Mouse (Mus musculus) adrenal gland (tissue): ENCODE results near the gene Ccnd3.

Experiments
- intact Hi-C: fragments of 180-260 bp; cut with DNase I; formaldehyde crosslinking; loops from one replicate; pipeline ENCODE4 v1.15.1; 2025
- long read RNA-seq, 2 experiments: library from polyadenylated mRNA; unstranded; transcript quantifications; one replicate each; pipeline ENCODE4 v2.0.0; 2020; ENCODE audit warnings: borderline replicate concordance in 1 of 2; ENCODE audit not compliant: insufficient replicate concordance in 1 of 2

Ccnd3 gene
- long read RNA-seq, experiment 1, transcript Ccnd3-208 (4 exons, 931 nt): minor isoform, 6 of 365 reads
- long read RNA-seq, experiment 1, transcript Ccnd3-205 (5 exons, 1,977 nt): major isoform, 326 of 365 reads
- long read RNA-seq, experiment 1, partial matches to known transcripts: 6 of 365 reads
- long read RNA-seq, experiment 1, other reads (novel, unspliced or antisense): 23 of 365 reads
- long read RNA-seq, experiment 2, transcript Ccnd3-205 (5 exons, 1,977 nt): major isoform, 223 of 256 reads
- long read RNA-seq, experiment 2, partial matches to known transcripts: 10 of 256 reads
- long read RNA-seq, experiment 2, other reads (novel, unspliced or antisense): 16 of 256 reads

GRCm38 (mm10) chr17:47504941-47505346 lies at the start of gene Ccnd3:
Gene Ccnd3, plus strand, starts transcription at chr17:47505051.
- intact Hi-C loops: loop anchor here (5.0 kb wide), 1 partner anchor 182 kb away; the partner anchor contains the start of genes Frs3 and Tomm6

DNA sequence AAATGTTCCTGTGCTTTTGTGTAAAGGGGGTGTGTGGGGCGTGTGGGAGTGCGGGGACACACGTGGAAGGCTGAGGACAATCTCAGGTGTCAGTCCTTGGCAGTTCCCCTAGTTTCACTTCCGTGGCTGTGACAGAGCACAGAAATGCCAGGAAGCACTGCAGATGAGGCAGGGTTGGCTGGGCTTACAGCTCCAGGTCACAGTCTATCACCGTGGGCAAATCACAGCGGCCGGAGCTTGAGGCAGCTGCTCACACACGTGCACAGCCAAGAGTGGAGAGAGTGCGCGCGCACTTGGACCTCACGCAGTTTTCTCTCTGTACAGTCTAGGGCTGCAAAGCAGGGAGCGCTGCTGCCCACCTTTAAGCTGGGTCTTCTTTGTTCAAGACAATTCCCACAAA lies 46.5 kb upstream of the Ccnd3 start:
- intact Hi-C loops: no loop called here

- intact Hi-C loops: no loop called here
These were observed 45.9 kb upstream of the Ccnd3 start for GRCm38 (mm10) chr17:47458936-47459335.

DNA sequence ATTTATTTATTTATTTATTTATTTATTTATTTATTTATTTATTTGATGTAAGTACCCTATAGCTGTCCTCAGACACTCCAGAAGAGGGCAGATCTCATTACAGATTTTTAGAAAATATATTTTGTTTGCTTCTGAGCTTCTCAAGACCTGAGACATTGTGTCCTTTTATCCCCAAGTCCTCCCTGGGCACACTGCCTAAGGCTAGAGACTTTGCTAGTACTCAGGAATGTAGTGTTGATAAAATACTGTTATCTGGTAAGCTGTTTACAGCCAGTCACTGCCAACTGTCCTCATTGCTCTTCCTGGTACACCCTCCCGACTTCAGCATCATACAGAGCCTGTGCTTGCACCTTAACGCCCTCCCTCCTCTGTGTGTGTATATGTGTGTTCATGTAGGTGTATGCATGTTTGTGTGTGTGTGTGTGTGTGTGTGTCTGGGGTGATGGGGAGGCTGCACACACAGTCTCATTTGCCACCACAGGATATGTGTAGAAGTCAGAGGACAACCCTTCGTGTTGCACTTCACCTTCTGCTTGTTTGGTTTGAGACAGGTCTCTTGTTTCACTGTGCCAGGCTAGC lies 45.4 kb upstream of the Ccnd3 start:
- intact Hi-C loops: no loop called here

- intact Hi-C loops: loop anchor here (5.0 kb wide), 1 partner anchor 44 kb away; no protein-coding TSS in a partner anchor
These were observed 43.2 kb upstream of the Ccnd3 start for GRCm38 (mm10) chr17:47461688-47462087.

DNA sequence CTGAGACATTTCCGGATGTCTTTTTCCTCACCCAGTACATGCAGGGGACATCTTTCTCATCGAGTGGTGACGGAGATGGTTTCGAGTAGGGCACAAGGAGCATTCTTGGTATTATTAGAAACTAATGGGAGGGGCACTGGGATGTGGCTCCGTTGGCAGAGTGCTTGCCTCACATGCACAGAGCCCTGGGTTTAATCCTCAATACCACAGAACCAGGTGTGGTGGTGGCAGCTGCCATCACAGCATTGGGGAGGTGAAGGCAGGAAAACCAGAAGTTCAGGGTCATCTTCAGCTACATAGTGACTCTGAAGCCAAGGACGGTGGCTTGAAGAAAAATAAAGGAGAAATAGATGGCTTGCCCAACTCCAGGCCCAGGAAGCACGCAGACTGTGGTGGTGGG lies 42.6 kb upstream of the Ccnd3 start:
- intact Hi-C loops: loop anchor here (5.0 kb wide), 1 partner anchor 45 kb away; no protein-coding TSS in a partner anchor

GRCm38 (mm10) chr17:47462728-47463388 lies 42.0 kb upstream of the Ccnd3 start:
- intact Hi-C loops: loop anchor here (5.0 kb wide), 1 partner anchor 46 kb away; no protein-coding TSS in a partner anchor

DNA sequence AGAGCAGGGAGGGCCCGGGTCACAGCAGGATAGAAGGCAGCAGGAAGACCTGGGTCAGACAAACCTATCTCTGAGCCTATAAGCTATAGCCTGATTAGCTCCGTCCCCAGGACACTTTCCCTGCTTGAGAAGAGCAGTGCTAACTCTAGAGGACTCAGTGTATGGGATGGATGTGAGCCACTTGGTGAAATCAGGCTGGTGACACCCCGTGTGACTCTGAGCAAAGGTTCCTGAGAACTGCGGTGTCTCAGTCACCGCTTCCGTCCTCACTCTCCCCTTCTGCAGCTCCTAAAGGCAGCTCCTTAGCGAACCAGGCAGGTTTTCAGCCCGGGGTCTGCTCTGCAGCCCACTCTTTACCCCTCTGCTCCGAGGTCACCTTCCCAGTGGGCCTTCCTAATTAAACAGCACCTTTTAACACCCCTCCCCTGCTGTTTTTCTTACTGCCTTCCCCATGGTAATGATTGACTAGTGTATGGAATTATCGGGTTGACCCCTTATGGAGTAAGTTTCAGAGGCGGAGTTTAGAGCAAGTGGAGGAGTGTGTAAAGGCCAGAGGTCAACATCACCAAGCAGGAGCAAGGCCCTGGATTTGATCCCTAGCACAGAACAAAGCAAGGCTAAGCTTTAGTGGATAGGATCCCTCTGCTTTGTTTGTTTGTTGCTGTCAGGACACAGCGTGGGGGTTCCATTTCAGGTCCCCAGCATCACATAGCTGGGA lies 40.4 kb upstream of the Ccnd3 start:
- intact Hi-C loops: loop anchor here (5.0 kb wide), 1 partner anchor 47 kb away; no protein-coding TSS in a partner anchor

GRCm38 (mm10) chr17:47465016-47465415 lies 39.8 kb upstream of the Ccnd3 start:
- intact Hi-C loops: no loop called here

DNA sequence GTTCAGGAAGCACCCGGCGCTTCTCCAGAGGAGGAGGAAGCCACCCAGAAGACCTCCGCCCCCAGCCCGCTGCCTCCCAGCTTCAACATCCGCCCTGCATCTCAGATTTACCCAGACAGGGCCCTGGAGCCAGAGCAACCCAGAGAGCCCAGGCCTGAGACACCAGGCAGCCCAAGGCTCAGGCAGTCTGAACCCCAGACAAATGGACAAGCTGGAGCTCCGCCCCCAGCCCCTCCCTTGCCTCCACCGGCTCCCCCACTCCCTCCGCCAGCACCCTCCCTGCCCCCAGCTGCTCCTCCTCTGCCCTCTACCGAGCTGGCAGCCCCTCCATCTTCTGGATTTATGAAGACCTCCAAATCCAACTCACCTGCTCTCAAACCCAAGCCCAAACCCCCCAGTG lies 38.6 kb upstream of the Ccnd3 start:
- intact Hi-C loops: no loop called here

DNA sequence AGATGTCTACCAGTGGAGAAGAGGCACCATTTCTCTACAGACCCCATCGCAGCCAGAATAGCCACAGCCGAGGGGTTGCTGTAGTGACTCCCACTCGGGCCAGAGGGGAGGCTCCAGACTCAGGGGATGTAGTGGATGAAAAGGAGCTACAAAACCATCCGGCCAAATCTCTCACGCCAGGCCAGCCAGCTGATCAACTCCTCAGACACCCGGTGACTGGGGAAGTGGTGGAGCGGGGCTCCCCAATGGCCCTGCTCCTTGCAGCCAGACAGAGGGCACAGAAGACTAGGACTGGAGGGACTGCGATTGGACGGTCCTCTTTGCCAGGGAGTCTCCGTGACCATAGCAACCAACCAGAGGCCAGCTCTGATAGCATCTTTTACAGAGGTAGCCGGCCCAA lies 37.2 kb upstream of the Ccnd3 start:
- intact Hi-C loops: no loop called here

- intact Hi-C loops: no loop called here
These were observed 36.8 kb upstream of the Ccnd3 start for GRCm38 (mm10) chr17:47468063-47468462.

GRCm38 (mm10) chr17:47468466-47468865 lies 36.4 kb upstream of the Ccnd3 start:
- intact Hi-C loops: no loop called here

DNA sequence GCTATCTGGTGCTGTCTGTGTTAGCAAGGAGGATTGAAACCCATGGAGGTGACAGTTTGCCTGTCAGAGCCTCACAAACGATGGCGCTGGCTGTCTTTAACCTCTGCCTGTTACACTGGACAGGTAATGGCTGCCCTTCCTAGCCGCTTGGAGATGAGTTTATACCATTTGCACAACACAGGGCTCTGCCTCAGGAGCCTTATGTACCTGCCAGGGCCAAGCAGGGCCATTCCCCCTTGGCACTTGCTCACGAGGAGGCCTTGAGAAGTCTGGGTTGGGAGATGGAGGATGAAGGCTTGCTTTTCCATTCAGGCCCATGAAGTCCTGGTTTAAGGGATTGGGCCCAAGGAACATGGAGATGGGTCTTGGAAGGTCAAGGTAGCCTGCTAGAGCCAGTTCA lies 35.2 kb upstream of the Ccnd3 start:
- intact Hi-C loops: loop anchor here (10.0 kb wide), 1 partner anchor 205 kb away; no protein-coding TSS in a partner anchor

DNA sequence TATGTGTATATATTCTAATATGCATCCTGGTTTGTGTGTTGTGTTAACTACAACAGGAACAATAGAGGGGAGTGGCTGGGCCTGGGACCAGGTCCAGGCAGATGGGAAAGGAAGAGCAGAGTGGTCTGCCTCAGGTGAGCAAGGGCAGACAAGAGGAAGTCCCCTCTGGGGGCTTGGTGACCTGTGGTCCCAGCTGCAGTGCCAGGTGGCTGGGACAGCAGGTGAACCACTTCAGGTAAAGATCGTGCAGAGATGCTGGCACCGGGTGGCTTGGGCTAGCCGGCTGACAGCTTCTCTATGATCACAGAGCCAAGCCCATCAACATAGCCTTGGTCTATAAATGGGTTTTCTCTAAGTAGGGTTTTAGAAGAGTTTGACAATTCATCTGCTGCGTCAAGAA lies 34.7 kb upstream of the Ccnd3 start:
- intact Hi-C loops: loop anchor here (10.0 kb wide), 1 partner anchor 205 kb away; no protein-coding TSS in a partner anchor

DNA sequence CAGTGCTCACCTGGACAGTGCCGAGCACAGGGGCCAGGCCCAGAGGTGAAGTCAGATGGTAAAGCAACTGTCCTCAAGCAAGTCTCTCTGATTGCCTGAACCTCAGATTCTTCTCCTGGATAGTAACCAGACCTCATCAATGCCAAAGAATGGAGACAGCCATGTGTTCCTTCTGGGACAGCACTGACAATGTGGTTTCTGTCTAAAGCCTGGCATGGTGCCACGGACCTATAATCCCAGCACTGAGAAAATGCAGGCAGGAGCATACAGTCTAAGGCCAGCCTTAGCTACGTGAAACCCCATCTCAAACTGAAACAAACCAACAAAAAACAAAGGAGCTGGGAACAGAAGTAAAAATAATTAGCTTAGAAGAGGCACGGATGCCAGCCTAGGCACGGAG lies 34.2 kb upstream of the Ccnd3 start:
- intact Hi-C loops: loop anchor here (10.0 kb wide), 1 partner anchor 204 kb away; no protein-coding TSS in a partner anchor

DNA sequence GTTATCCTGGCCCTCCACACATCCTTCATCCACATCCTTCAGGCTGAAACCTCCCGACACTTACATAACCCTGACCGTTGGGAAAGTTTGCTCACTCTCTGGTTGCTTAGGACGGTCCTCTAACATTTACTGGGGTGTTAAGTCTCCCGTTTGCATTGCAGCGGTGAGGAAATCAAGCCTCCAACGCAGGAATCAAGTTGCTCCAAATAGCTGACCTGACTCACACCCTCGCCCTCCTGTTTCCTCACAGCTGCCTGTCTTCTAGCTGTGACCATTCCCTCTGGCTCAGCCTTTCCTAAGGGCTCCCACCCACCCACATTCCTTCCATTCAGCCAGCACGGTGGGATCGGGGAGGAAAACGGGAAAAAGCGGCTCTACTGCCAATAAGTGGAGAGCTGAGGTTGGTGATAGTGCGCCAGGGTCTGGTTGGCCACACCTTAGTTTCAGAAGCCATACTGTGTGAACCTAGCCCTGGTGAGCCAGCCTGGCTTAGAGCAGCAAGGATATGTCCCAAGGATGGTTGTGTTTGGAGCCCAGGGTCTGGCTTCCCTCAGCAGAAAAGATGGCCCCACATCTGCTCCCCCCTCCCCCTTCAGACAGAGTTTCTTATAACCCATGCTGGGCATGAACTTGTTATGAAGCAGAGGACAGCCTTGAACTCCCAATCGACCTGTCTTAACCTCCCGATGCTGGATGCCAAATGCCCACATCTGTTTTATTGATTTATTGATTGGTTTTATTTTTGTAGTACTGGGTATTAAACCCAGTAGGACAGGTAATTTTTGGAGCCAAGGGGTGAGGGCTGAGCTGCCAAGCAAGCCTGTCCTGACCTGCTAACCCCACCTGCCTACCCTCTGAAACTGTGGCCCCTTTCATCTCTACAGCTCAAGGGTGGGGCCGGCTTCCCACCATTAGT lies 32.2 kb upstream of the Ccnd3 start:
- intact Hi-C loops: loop anchor here (10.0 kb wide), 1 partner anchor 202 kb away; no protein-coding TSS in a partner anchor

DNA sequence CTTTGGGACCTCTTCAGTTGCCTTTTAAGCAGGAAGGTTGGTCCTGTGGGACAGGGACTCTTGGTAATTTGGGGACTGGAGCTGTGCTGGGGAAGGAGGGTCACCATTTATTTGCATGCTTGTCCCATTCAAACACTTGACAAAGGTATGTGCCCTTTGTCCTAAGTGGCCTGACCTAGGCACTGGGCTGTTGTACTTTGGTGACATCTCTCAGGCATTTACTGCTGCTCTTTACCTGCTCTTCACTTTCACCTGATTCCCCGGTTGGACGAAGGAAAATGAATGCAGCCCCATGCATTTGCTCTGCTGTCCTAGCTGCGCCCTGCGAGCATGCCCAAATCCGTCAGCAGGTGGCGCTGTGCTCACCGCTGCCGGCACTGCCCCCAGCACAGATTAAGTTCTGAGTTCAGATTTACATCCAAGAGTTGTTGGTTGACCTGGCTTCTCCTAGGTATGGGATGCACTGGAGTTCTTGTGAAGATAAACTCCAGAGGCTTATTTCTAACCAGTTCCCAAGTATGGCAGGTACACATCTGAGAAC lies 31.3 kb upstream of the Ccnd3 start:
- intact Hi-C loops: loop anchor here (10.0 kb wide), 1 partner anchor 201 kb away; no protein-coding TSS in a partner anchor

- intact Hi-C loops: loop anchor here (10.0 kb wide), 1 partner anchor 201 kb away; no protein-coding TSS in a partner anchor
These were observed 30.6 kb upstream of the Ccnd3 start for GRCm38 (mm10) chr17:47474250-47474649.

- intact Hi-C loops: loop anchor here (10.0 kb wide), 1 partner anchor 200 kb away; no protein-coding TSS in a partner anchor
These were observed 29.7 kb upstream of the Ccnd3 start for GRCm38 (mm10) chr17:47475181-47475580.
